Mouse (Mus musculus) liver, embryonic 14.5 days (tissue): ENCODE measurements around the gene Cdh12. TPM values are rescaled to one million over a fixed set of nuclear protein-coding genes. Genes with fewer than 3 reads are reported as not detected.

Experiments
- ATAC-seq: fragments of 200-750 bp; cut with Nextera tagmentation; 2 replicates; pipeline ENCODE4 v1.8.0; 2017; ENCODE audit warnings: moderate number of reproducible peaks, mild to moderate bottlenecking, moderate library complexity; ENCODE audit not compliant: insufficient read depth
- DNase-seq, 3 experiments: peaks; one replicate each; pipeline ENCODE4 v3.0.0-alpha.2; 2012 to 2013; ENCODE audit warnings: low read depth in 3 of 3, low spot score in 3 of 3
- H3K27ac ChIP-seq: fragments of 300-500 bp; sonication (generic); 2 replicates; pipeline ENCODE4 v1.5.1; 2014; ENCODE audit warnings: moderate library complexity, mild to moderate bottlenecking, control low read depth, inconsistent platforms
- H3K27me3 ChIP-seq: fragments of 300-500 bp; sonication (generic); 2 replicates; pipeline ENCODE4 v1.6.1; 2014; ENCODE audit warnings: mild to moderate bottlenecking, low read length, moderate library complexity; ENCODE audit not compliant: control insufficient read depth, insufficient read depth
- H3K36me3 ChIP-seq: fragments of 300-500 bp; sonication (generic); replicated peaks from 2 replicates; pipeline ENCODE4 v1.6.1; 2014; ENCODE audit warnings: low read depth; ENCODE audit not compliant: control insufficient read depth, insufficient read depth
- H3K4me1 ChIP-seq, 2 experiments: fragments of 200-500 bp in 1 of 2; fragments of 300-500 bp in 1 of 2; sonication (generic) in 1 of 2; replicated peaks; 2 replicates each; pipeline ENCODE4 v1.6.1; 2012 to 2014; ENCODE audit warnings: antibody characterized with exemption in 1 of 2, inconsistent platforms in 1 of 2, low read length in 1 of 2; ENCODE audit not compliant: control insufficient read depth in 2 of 2, insufficient read depth in 2 of 2
- H3K4me2 ChIP-seq: fragments of 300-500 bp; sonication (generic); 2 replicates; pipeline ENCODE4 v1.6.1; 2014; ENCODE audit warnings: low read depth, mild to moderate bottlenecking, control low read depth, moderate library complexity
- H3K4me3 ChIP-seq, 2 experiments: fragments of 200-500 bp in 1 of 2; fragments of 300-500 bp in 1 of 2; sonication (generic) in 1 of 2; 2 replicates each; pipeline ENCODE4 v1.5.1; 2012 to 2014; ENCODE audit warnings: low read depth in 2 of 2, low read length in 2 of 2, mild to moderate bottlenecking in 2 of 2, control low read depth in 1 of 2, inconsistent platforms in 1 of 2, moderate library complexity in 1 of 2; ENCODE audit not compliant: insufficient read depth in 1 of 2
- H3K9ac ChIP-seq: fragments of 300-500 bp; sonication (generic); replicated peaks from 2 replicates; pipeline ENCODE4 v1.6.1; 2014; ENCODE audit warnings: mild to moderate bottlenecking, control low read depth, moderate library complexity
- H3K9me3 ChIP-seq: fragments of 300-500 bp; sonication (generic); 2 replicates; pipeline ENCODE4 v1.6.1; 2016; ENCODE audit warnings: low read length, mixed read lengths; ENCODE audit not compliant: control insufficient read depth
- CTCF ChIP-seq: IDR thresholded peaks from 2 replicates; pipeline ENCODE4 v1.5.1; 2016; ENCODE audit warnings: antibody characterized with exemption, low read depth, control low read depth
- EP300 ChIP-seq: IDR thresholded peaks from 2 replicates; pipeline ENCODE4 v1.6.1; 2016; ENCODE audit warnings: antibody characterized with exemption, low read depth
- WGBS: fragments of 180-500 bp; shearing (Covaris S2); extraction: QIAGEN DNeasy Blood & Tissue Kit; methylation state at CpG from one replicate; pipeline ENCODE4 v1.1.7; 2014; ENCODE audit not compliant: insufficient replicate concordance; 5-methylcytosine and 5-hydroxymethylcytosine counted together
- polyA plus RNA-seq, 2 experiments: library from polyadenylated mRNA; depleted of rRNA in 1 of 2; stranded (reverse) in 1 of 2; unstranded in 1 of 2; fragments of >200 nt; fragmentation: Nextera tagmentation in 1 of 2; extraction: Ambion mirVana in 1 of 2; gene quantifications; 2 replicates each; pipeline versions ENCODE4 v1.2.1 to v1.2.3; 2012 to 2014

Cdh12 gene
- polyA plus RNA-seq, 2 experiments, result not detected

DNA sequence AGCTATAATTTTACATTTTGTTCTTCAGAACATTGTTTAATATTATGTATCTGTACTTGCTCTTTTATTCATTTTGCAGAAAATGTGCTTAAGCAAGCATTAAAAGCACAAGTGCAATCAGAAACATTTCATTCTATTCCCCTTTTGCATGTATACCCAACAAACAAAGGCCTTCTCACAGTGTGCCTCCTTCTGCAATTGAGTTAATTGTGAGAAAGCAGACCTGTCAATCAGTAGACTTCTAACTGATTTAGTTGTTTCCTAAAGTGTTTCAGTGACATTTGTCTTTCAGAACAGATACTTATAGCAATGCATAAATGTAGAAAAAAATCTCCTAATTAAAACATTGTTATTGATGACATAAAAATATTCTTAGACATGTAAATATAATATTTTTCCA is 894.8 kb downstream of the Cdh12 start:
- H3K4me1 ChIP-seq, result no peaks in the 10 kb centered on the region
- H3K9ac ChIP-seq, result no peak overlapping the region
- ATAC-seq, result no peak

DNA sequence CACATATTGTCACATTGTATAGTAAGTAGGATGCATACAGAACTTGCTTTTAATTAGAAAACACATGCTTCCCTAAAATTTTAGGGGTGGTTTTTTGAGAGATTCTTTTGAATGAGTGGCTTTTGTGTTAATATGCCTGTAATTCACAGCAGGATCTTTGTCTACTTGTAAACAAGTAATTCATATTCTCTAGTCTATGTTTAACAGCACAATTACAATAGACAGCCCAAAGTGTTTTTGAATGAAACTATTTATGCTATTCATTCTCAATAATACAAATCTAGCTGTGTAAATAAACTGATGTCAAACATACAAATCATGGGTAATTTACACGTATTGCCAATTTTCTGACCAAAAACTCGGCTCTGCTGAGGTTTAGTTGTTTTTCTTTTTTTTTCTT is 895.3 kb downstream of the Cdh12 start:
- no peaks in the 10 kb centered on the region for H3K4me1 ChIP-seq
- no peaks in the 10 kb centered on the region for H3K36me3 ChIP-seq
- TF ChIP-seq CTCF (no peak), EP300 (no peak)
- H3K9ac ChIP-seq, result no peak overlapping the region
- 48% methylated on average over 2 of the region's 2 CpGs for WGBS
- H3K9me3 ChIP-seq, result no peaks in the 10 kb centered on the region
- no peak overlapping the region for H3K4me2 ChIP-seq
- no peak for ATAC-seq
- H3K4me3 ChIP-seq, result no peak overlapping the region
- H3K27ac ChIP-seq, result no peak overlapping the region
- no peak for DNase-seq
- H3K27me3 ChIP-seq, result no peaks in the 10 kb centered on the region

More for the DNA sequence above, 894.8 kb downstream of the Cdh12 start:
- no peak overlapping the region for H3K4me2 ChIP-seq
- H3K27ac ChIP-seq, result no peak overlapping the region
- H3K4me3 ChIP-seq, result no peak overlapping the region
- no peaks in the 10 kb centered on the region for H3K9me3 ChIP-seq
- TF ChIP-seq CTCF (no peak), EP300 (no peak)
- H3K36me3 ChIP-seq, result no peaks in the 10 kb centered on the region
- DNase-seq, result no peak
- no peaks in the 10 kb centered on the region for H3K27me3 ChIP-seq

DNA sequence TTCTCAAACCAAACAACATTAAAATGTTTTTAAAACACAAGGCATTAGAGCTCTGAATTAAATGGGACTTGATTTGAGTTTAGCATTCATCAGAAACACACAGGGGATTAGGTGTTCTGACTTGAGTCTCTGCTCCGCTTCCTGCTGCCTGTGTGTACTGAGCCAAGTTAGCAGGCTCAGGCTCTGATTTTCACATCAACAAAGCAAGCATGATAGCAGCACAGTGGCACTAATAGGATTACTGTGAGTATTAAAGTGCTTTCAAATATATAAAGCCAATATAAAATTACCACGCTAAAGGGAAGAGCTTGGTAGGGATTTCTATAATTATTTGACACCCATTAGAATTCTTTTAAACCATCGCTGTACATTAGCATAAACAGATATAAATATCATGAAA is 895.7 kb downstream of the Cdh12 start:
- H3K9ac ChIP-seq, result no peak overlapping the region
- no peak overlapping the region for H3K27ac ChIP-seq
- TF ChIP-seq EP300, result no peak
- TF ChIP-seq CTCF, result no peak
- no peaks in the 10 kb centered on the region for H3K4me1 ChIP-seq
- no peak for ATAC-seq
- no peaks in the 10 kb centered on the region for H3K36me3 ChIP-seq
- no peaks in the 10 kb centered on the region for H3K9me3 ChIP-seq
- H3K27me3 ChIP-seq, result no peaks in the 10 kb centered on the region
- 64% methylated on average over 3 of the region's 3 CpGs for WGBS
- no peak overlapping the region for H3K4me3 ChIP-seq
- DNase-seq, result no peak
- H3K4me2 ChIP-seq, result no peak overlapping the region

DNA sequence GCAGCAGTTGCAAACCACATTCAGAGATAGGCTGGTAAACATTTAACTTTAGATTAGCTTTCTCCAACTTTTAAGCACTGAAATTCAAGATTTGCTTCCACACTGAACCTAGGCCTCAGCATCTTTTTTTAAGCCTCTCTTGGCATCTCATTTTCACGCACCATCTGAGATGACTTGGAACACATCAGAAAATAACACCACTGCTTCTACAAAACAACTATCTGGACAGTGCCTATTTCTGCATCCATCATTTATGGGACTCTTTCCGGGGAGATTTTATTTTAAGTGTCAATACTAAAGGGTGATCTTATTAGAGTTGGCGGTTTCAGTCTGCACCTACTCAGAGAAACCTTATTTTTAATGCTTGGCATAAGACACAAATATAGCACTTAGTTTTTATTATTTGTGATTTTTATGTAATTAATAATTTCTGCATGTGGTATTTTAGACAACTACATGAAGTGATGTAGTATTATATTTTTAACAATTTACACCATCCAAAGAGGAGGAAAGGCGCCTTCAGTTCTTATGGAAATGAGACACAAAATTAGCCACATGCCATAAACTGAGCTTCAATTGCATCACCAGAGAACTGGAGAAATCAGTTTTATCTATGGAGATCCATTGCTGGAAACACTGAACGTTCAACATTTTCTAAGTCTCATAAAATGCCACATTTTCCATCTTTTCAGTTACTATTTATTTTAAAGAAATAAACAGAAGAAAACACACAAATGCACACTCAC is 906.5 kb downstream of the Cdh12 start:
- Histone ChIP-seq H3K36me3 (no peaks in the 10 kb centered on the region), H3K27me3 (no peaks in the 10 kb centered on the region), H3K27ac (no peak overlapping the region), H3K9me3 (no peaks in the 10 kb centered on the region), H3K9ac (no peak overlapping the region), H3K4me2 (no peak overlapping the region), H3K4me3 (no peak overlapping the region), H3K4me1 (no peaks in the 10 kb centered on the region)
- ATAC-seq (no peak), DNase-seq (no peak)
- TF ChIP-seq EP300 (no peak), CTCF (no peak)
- WGBS, result 63% methylated on average over 5 of the region's 5 CpGs

DNA sequence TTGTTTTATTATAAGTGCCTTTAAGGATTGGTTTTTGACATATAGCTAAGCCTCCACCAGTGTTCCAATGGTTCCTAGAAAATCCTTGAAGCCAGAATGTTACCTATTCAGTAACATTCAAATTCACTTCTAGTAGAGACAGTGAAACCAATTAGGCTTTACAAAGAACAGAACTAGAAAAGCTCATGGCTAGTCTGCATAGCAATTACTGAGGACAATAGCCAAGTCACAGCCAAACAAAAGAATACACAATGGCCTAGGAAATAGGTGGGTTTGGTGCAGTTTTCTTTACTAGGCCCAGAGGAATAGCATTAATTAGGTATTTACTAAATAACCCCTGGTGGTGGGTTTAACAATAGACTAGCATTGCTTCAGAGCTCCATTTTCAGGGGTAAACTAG is 917.3 kb downstream of the Cdh12 start:
- no peak overlapping the region for H3K4me2 ChIP-seq
- H3K27me3 ChIP-seq, result no peaks in the 10 kb centered on the region
- no peak for ATAC-seq
- H3K9me3 ChIP-seq, result no peaks in the 10 kb centered on the region
- TF ChIP-seq CTCF, result no peak
- TF ChIP-seq EP300, result no peak
- H3K4me1 ChIP-seq, result no peaks in the 10 kb centered on the region
- H3K4me3 ChIP-seq, result no peak overlapping the region
- H3K36me3 ChIP-seq, result no peaks in the 10 kb centered on the region
- no peak overlapping the region for H3K27ac ChIP-seq
- H3K9ac ChIP-seq, result no peak overlapping the region
- no peak for DNase-seq
